Mouse (Mus musculus): ENCODE measurements around the gene Defb22. TPM values are rescaled to one million over a fixed set of nuclear protein-coding genes. Genes with fewer than 3 reads are reported as not detected.

Gene Defb22
- total RNA-seq (2021) = not detected
- not detected in 2 replicates for polyA plus RNA-seq (2012; rRNA removed)
- long read RNA-seq = 0 reads

DNA sequence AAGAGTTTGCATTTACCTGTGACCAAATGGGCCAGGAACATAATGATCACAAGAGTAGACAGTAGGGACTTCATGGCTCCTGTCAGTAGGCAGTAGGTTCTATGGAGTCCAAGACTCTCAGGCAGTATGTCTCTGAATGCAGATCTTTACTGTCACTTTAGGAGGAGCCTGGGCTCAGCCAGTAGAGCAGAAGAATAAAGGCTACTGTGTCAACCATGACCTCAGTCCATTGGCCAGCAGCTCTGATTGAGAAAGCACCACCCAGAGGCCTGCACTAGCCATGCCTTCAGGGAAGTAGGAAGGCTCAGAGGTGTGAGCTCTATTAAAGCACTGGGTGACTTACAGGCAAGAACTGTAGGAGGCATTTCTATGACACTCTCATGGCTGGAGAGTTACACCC is at the start of gene Defb22:
TSS of gene Defb22 (minus strand) at position 101 of the 400 bp plus-strand sequence.
- no peak for DNase-seq

- DNase-seq = peak; percentile 66
Measured at GRCm38 (mm10) chr2:152517981-152518380, 28.0 kb upstream of the Defb22 start, which contains the start of gene Defb28. Gene Defb28 (plus strand): TSS chr2:152518255.

DNA sequence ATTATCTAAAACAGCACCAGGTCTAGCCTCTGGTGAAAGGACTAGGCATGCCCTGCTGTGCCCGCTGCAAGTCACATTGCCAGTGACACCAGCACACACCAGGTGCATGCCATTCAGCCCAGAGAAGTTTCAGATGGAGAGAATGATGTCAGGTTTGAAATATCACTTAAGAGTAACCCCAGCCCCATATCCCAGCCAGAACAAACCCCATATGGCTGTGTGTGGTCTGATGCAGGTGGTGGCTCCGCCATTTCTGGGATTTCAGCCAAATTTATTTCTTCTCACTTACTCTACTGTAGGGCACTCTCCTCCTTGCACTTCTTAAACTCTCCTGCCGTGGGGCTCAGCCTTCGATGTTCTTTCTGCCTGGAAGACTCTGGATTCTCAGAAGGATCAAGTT is 26.1 kb upstream of the Defb22 start:
- no peak for DNase-seq

GRCm38 (mm10) chr2:152511592-152511991 is 21.7 kb upstream of the Defb22 start, which contains the start of gene Defb26:
Gene Defb26 (minus strand): TSS chr2:152511692.
- no peak for DNase-seq

GRCm38 (mm10) chr2:152503950-152504349 is 14.0 kb upstream of the Defb22 start:
- DNase-seq = no peak

DNA sequence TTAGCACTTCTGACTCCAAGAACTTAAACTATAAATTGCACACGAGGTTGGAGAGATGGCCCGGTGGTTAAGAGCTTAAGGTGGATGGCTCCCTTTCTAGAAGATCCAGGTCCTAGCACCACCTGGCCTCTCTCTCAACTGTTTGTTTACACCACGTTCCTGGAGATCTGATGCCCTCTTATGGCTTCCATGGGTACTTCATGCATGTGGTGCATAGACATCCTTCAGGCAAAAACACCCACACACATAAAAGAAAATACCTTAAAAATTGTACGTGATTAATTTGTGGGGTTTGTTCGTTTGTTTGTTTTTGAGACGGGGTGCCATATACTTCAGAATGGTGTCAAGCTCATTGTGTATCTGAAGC is 10.9 kb upstream of the Defb22 start:
- no peak for DNase-seq

DNA sequence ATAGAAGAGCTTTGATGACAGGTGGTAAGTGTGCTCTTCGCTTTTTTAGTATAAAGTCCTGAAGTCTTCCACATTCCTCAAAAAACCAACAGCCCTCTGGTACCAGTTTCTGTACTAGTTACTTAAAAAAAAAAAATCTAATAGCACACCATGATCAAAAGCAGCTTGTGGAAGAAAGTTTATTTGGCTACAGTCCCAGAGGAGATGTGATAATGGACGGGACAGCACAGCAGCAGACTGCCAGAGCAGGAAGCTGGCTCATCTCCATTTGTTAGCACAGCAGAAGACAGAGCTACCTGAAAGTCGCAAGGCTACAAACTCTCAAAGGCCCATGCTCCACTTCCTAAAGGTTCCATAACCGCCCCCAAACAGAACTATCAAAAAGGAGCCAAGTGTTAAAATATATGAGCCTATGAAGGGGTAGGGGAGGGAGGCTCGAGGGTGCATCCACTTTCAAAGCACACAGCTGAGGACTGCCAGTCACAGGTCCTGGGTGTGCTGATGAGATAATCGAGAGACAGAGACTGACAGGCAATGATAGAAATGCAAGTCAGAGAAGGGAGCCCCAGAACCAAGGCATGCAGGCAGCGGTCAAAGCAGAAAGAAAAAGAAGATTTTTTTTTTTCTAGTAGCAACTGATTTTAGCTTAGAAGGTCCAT is 10.4 kb upstream of the Defb22 start:
- no peak for DNase-seq

DNA sequence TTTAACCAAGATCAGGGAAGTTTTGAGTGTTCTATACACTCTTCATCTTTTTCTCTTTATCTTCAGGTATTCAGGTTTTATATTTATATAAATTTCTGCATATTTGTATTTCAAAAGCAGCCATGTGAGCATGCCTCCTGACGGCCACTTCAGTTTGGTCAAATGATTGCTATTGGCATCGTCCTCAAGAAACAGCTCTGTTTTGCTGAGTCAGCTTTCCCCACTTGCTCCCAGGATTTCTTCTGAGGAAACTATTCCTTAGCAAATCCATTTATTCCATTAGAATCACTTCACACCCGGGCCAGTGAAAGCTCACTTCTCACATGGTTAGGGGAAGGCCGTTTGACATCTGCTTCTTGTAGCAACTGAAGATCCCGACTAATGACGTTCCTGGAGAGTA is 8.1 kb upstream of the Defb22 start:
- no peak for DNase-seq

DNA sequence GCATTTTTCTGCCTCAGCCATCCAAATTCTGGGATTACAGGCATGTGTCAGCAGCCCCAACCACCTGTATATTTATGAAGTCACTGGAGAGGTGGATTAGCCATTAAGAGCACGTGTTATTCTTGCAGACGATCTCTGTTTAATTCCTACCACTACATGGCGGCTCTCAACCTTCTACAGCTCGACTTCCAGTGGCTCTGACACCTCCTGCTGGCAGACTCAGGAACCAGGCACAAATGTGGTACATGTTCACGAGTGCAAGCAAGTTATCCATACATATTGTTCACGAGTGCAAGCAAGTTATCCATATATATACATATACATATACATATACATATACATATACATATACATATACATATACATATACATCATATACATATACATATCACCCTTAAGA is 3.2 kb upstream of the Defb22 start:
- DNase-seq = no peak

- no peak for DNase-seq
Measured at GRCm38 (mm10) chr2:152487024-152487423, 2.9 kb downstream of the Defb22 start.

DNA sequence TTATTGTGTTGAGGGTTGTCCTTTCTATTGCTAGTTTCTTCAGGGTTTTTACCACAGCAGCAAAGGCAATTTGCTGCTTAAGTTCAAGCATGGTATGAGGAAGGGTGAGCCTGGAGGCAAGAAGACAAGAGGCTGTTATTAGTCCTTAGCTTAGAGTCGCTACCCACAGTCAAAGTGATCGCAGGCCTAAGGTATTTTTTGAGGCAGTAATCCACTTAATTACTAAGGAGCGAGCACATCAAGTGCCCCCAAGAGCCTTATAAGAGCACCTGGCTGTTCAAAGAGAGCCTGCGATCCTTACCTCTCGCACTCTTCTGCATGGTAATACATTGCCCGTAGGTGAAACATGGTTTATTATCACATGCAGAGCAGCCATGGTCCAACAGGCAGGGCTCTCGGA is 8.2 kb downstream of the Defb22 start:
- DNase-seq = no peak

GRCm38 (mm10) chr2:152480881-152481280 is 9.1 kb downstream of the Defb22 start:
- DNase-seq = no peak

GRCm38 (mm10) chr2:152476763-152477162 is 13.2 kb downstream of the Defb22 start, which contains the start of gene Defb20:
Gene Defb20 (plus strand): TSS chr2:152477063.
- DNase-seq = no peak

GRCm38 (mm10) chr2:152472434-152472833 is 17.5 kb downstream of the Defb22 start:
- no peak for DNase-seq

GRCm38 (mm10) chr2:152470973-152471372 is 19.0 kb downstream of the Defb22 start:
- DNase-seq = peak; percentile 23

GRCm38 (mm10) chr2:152464570-152465150 is 25.3 kb downstream of the Defb22 start, which contains the start of gene Defb23:
Gene Defb23 (minus strand): TSS chr2:152464620.
- no peak for DNase-seq

DNA sequence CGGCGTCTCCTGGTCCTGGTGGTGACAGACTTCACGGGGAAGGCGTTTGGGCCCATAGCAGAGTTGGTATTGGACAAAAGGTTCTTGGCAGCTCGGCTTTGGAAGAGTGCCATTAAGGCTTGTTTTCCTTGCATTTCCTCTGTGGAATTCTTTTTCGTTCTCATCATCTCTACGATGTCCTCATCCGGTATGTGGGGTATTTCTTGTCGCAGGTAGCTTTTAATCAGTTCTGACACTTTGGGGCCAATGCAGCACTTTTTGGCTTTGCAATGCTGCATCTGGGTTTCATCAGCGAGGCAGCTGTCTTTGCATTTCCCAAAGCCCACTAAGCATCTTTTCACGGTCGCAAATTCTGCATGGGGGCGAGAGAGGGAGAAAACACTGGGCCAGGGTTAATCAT is 30.7 kb downstream of the Defb22 start:
- no peak for DNase-seq

DNA sequence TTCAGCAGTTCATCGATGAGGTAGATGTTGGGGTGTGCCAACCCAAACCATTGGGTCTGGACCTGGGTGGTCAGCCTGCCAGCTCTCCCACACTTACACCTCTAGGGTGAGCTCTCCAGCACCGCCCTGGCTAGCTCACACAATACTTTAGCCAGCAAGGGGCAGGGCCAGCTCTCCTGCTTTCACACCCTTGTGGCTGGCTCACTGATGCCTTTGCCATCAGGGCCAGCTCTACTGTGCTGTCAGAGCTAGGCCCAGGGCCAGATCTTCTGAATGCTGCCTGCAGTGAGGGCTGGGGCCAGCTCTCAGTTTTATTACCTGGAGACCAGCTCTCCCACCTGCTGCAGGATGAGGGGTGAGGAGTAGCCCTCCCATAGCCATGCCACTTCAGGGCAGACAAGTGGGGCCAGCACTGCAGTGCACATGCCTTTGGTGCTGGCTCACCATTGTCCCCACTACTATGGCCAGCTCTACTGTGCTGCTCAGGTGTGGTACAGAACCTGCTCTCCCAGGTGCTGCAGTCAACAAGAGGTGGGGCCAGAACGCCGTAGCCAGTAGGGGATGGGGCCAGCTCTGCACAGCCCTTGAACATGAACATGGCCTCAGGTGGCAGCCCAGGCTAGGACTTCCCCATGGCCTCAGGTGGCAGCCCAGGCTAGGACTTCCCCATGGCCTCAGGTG is 37.7 kb downstream of the Defb22 start:
- DNase-seq = no peak

- peak; percentile 47 for DNase-seq
Measured at GRCm38 (mm10) chr2:152450241-152450640, 39.7 kb downstream of the Defb22 start.

- peak; percentile 13 for DNase-seq
Measured at GRCm38 (mm10) chr2:152447461-152447860, 42.5 kb downstream of the Defb22 start.

GRCm38 (mm10) chr2:152446642-152447041 is 43.3 kb downstream of the Defb22 start:
- DNase-seq = no peak

DNA sequence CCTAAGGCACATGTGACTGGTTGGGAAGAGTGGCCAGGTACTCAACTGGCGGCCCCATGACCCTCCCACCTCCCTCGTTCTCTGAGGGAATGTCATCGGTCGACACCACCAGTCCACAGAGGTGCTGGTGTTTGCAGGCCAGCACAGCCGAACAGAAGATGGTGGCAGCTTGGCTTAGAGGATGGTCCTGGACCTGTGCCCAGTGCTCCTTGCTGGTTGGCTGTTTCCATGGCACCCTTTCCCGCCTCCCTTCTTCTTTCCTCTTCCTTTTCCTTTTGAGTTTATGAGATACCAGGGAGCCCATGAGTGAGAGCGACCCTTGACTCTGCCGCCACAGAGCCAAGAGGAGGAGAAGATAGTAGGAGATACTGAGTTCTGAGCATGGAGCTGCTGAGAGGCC is 46.7 kb downstream of the Defb22 start:
- DNase-seq = no peak

- no peak for DNase-seq
Measured at GRCm38 (mm10) chr2:152442322-152442721, 47.6 kb downstream of the Defb22 start.
